Comparison of ENCODE assay signal across 11 mouse cellular contexts in genomic region chr2:31904622-31905021, GRCm38 (mm10). TPM values are rescaled to one million over a fixed set of nuclear protein-coding genes. Genes with fewer than 3 reads are reported as not detected.
DNase-seq lines count a peak whose midpoint lies in the region; ATAC-seq and TF ChIP-seq lines count a peak whose summit lies in the region.
"Had no signal": no experiment of that assay in that cellular context is flagged by ENCODE, and none has a peak within 500 bp of the region (broad histone marks: within the 10 kb centered on the region; RNA-seq: fewer than 3 reads in every experiment).

No protein-coding gene starts in this region.

- H3K27me3 ChIP-seq in heart, adult 2 months (ENCODE audit: control insufficient read depth, insufficient read depth, low read length) = no peaks in the 10 kb centered on the region
- H3K27me3 ChIP-seq in lung, embryonic 14.5 days (ENCODE audit: insufficient read depth, low read length) = no peaks in the 10 kb centered on the region
- no peaks in the 10 kb centered on the region; the same call in 1 of the 2 replicates for H3K27me3 ChIP-seq in limb, embryonic 12.5 days
- H3K27me3 ChIP-seq: lung, embryonic 15.5 days had no signal

- TF ChIP-seq POLR2A in heart, adult 2 months (IDR thresholded peaks at IDR 0.05; ENCODE audit: insufficient read depth, low read depth, low read length) = no peak
- TF ChIP-seq POLR2A in brain, embryonic 14.5 days (IDR thresholded peaks at IDR 0.05; ENCODE audit: borderline replicate concordance, extremely low read depth, insufficient read depth, insufficient read length, poor library complexity, severe bottlenecking) = no peak

- H3K4me1 ChIP-seq in heart, adult 2 months (ENCODE audit: control insufficient read depth, insufficient read depth, low read length) = no peaks in the 10 kb centered on the region
- no peaks in the 10 kb centered on the region for H3K4me1 ChIP-seq in lung, embryonic 14.5 days (ENCODE audit: insufficient read depth)
- H3K4me1 ChIP-seq in limb, embryonic 12.5 days (replicated peaks) = peaks cover 20% of the 10 kb centered on the region

- 19% methylated on average over 8 of the region's 8 CpGs for WGBS in heart, adult 2 months
- WGBS in lung, embryonic 14.5 days = 13% methylated on average over 8 of the region's 8 CpGs
- WGBS in limb, embryonic 12.5 days = 9% methylated on average over 8 of the region's 8 CpGs

- no peaks in the 10 kb centered on the region for H3K79me2 ChIP-seq in heart, adult 2 months (replicated peaks; ENCODE audit: control insufficient read depth, insufficient read depth, low read length)

- no peak overlapping the region for H3K9ac ChIP-seq in heart, adult 2 months (ENCODE audit: low read depth, low read length)
- no peak overlapping the region for H3K9ac ChIP-seq in lung, embryonic 14.5 days
- H3K9ac ChIP-seq in limb, embryonic 12.5 days (replicated peaks) = peak overlapping the region; percentile 23; the same call in 1 of the 2 replicates
- H3K9ac ChIP-seq: lung, embryonic 15.5 days had no signal

- DNase-seq in heart, adult 2 months = no peak
- no peak for DNase-seq in heart, postnatal 36 days
- DNase-seq in lung, embryonic 14.5 days = no peak
- no peak for DNase-seq in lung, postnatal 36 days
- no peak for DNase-seq in brain, embryonic 14.5 days (ENCODE audit: low read depth)
- no peak for DNase-seq in urinary bladder, postnatal 14 days (ENCODE audit: low spot score)
- DNase-seq: cerebellum, adult 9-11 months; right cerebral cortex, postnatal 14 days had no signal

- TF ChIP-seq EP300 in heart, adult 2 months (IDR thresholded peaks at IDR 0.05; ENCODE audit: insufficient read depth, low read depth, low read length) = no peak

- no peaks in the 10 kb centered on the region for H3K36me3 ChIP-seq in heart, adult 2 months (ENCODE audit: control insufficient read depth, insufficient read depth, low read length)
- no peaks in the 10 kb centered on the region for H3K36me3 ChIP-seq in lung, embryonic 14.5 days (ENCODE audit: insufficient read depth)
- no peaks in the 10 kb centered on the region for H3K36me3 ChIP-seq in limb, embryonic 12.5 days
- H3K36me3 ChIP-seq: lung, embryonic 15.5 days had no signal

- no peak overlapping the region for H3K27ac ChIP-seq in heart, adult 2 months
- H3K27ac ChIP-seq in lung, embryonic 14.5 days (ENCODE audit: low read depth) = no peak overlapping the region
- H3K27ac ChIP-seq in limb, embryonic 12.5 days = no peak overlapping the region
- H3K27ac ChIP-seq: lung, embryonic 15.5 days had no signal

- no peak overlapping the region for H3K4me2 ChIP-seq in lung, embryonic 14.5 days
- no peak overlapping the region for H3K4me2 ChIP-seq in limb, embryonic 12.5 days
- H3K4me2 ChIP-seq: lung, embryonic 15.5 days had no signal

- intact Hi-C loops in heart, adult 2 months (cut with DNase I) = no loop called here
- intact Hi-C loops in heart, postnatal 36 days (cut with DNase I) = no loop called here

- 0 out of 2 replicates have a peak, but pooled peaks have one; percentile 28 for ATAC-seq in lung, embryonic 14.5 days (ENCODE audit: insufficient read depth)
- ATAC-seq in limb, embryonic 12.5 days (ENCODE audit: insufficient number of reproducible peaks, insufficient read depth, low FRiP score, low TSS enrichment, low read depth) = no peak
- ATAC-seq in granulocyte monocyte progenitor cell, adult 5-6 weeks (replicated peaks; ENCODE audit: poor library complexity, severe bottlenecking) = no peak

- no peak overlapping the region for H3K4me3 ChIP-seq in heart, adult 2 months
- no peak overlapping the region for H3K4me3 ChIP-seq in lung, embryonic 14.5 days (ENCODE audit: low read depth, low read length)
- H3K4me3 ChIP-seq in limb, embryonic 12.5 days (replicated peaks) = no peak overlapping the region
- H3K4me3 ChIP-seq: lung, embryonic 15.5 days had no signal

- TF ChIP-seq CTCF in heart, adult 2 months (IDR thresholded peaks at IDR 0.05) = peak; percentile 11; the same call in 1 of the 2 replicates
- TF ChIP-seq CTCF in lung, embryonic 14.5 days (IDR thresholded peaks at IDR 0.05; ENCODE audit: low read depth) = peak; percentile 50
- peak; percentile 40 for TF ChIP-seq CTCF in brain, embryonic 14.5 days (IDR thresholded peaks at IDR 0.05; ENCODE audit: borderline replicate concordance, extremely low read depth, insufficient read depth, insufficient read length)

- H3K9me3 ChIP-seq in lung, embryonic 14.5 days (ENCODE audit: low read depth, low read length) = no peaks in the 10 kb centered on the region
- no peaks in the 10 kb centered on the region for H3K9me3 ChIP-seq in limb, embryonic 12.5 days
- H3K9me3 ChIP-seq: lung, embryonic 15.5 days had no signal

RNA-seq across cellular contexts. Expression of gene Lamc3, which starts 17.5 kb away (rescaled TPM):
- under 1 TPM; 0.36 to 0.57 TPM for total RNA-seq in heart, adult 2 months (2021)
- 1.2 and 2.3 TPM in 2 replicates for polyA plus RNA-seq in heart, adult 2 months (2012; rRNA removed)
- total RNA-seq in heart, postnatal 36 days (2021) = 1 to 10 TPM in 1 of 2 experiments, under 1 TPM in 1; 0.67 to 1.0 TPM
- polyA plus RNA-seq in lung, embryonic 14.5 days (2014; fragmentation: Nextera tagmentation; extraction: Ambion mirVana) = 0.80 and 0.87 TPM in 2 replicates
- polyA plus RNA-seq in brain, embryonic 14.5 days (2012; rRNA removed) = 5.8 and 12.0 TPM in 2 replicates
- polyA plus RNA-seq in limb, embryonic 12.5 days (2016; fragmentation: Nextera tagmentation; extraction: Ambion mirVana) = 0.21 and 0.38 TPM in 2 replicates
- not detected in 2 replicates for total RNA-seq in granulocyte monocyte progenitor cell, adult 5-6 weeks (2014; fragmentation: Nextera tagmentation)
- total RNA-seq in granulocyte monocyte progenitor cell, adult 5-6 weeks (2017) = not detected in 2 replicates

RNA-seq across cellular contexts. Expression of gene Aif1l, which starts 45.3 kb away (rescaled TPM):
- total RNA-seq in heart, adult 2 months (2021) = 1 to 10 TPM; 2.4 to 2.7 TPM
- 4.2 and 4.6 TPM in 2 replicates for polyA plus RNA-seq in heart, adult 2 months (2012; rRNA removed)
- 1 to 10 TPM; 1.6 to 3.2 TPM for total RNA-seq in heart, postnatal 36 days (2021)
- 39.8 and 42.3 TPM in 2 replicates for polyA plus RNA-seq in lung, embryonic 14.5 days (2014; fragmentation: Nextera tagmentation; extraction: Ambion mirVana)
- 31.2 and 40.1 TPM in 2 replicates for polyA plus RNA-seq in brain, embryonic 14.5 days (2012; rRNA removed)
- 86.6 and 100 TPM in 2 replicates for polyA plus RNA-seq in limb, embryonic 12.5 days (2016; fragmentation: Nextera tagmentation; extraction: Ambion mirVana)
- not detected in 2 replicates for total RNA-seq in granulocyte monocyte progenitor cell, adult 5-6 weeks (2014; fragmentation: Nextera tagmentation)
- total RNA-seq in granulocyte monocyte progenitor cell, adult 5-6 weeks (2017) = 0.30 TPM in 1 of 2 replicates, not detected in the other

RNA-seq across cellular contexts. Expression of gene Fibcd1, which starts 58.8 kb away (rescaled TPM):
- total RNA-seq in heart, adult 2 months (2021) = not detected
- polyA plus RNA-seq in heart, adult 2 months (2012; rRNA removed) = not detected in 2 replicates
- not detected for total RNA-seq in heart, postnatal 36 days (2021)
- polyA plus RNA-seq in lung, embryonic 14.5 days (2014; fragmentation: Nextera tagmentation; extraction: Ambion mirVana) = 0.07 TPM in 1 of 2 replicates, not detected in the other
- 7.2 and 10.0 TPM in 2 replicates for polyA plus RNA-seq in brain, embryonic 14.5 days (2012; rRNA removed)
- 0.06 and 0.13 TPM in 2 replicates for polyA plus RNA-seq in limb, embryonic 12.5 days (2016; fragmentation: Nextera tagmentation; extraction: Ambion mirVana)
- not detected in 2 replicates for total RNA-seq in granulocyte monocyte progenitor cell, adult 5-6 weeks (2014; fragmentation: Nextera tagmentation)
- total RNA-seq in granulocyte monocyte progenitor cell, adult 5-6 weeks (2017) = not detected in 2 replicates
- polyA plus RNA-seq: lung, embryonic 15.5 days had no signal
